Mouse (Mus musculus): ENCODE results near the gene Tnfrsf25. TPM values are rescaled to one million over a fixed set of nuclear protein-coding genes. Genes with fewer than 3 reads are reported as not detected.

Tnfrsf25 gene
- total RNA-seq, 2 experiments from 2014 or later = 13.5 to 18.0 TPM

DNA sequence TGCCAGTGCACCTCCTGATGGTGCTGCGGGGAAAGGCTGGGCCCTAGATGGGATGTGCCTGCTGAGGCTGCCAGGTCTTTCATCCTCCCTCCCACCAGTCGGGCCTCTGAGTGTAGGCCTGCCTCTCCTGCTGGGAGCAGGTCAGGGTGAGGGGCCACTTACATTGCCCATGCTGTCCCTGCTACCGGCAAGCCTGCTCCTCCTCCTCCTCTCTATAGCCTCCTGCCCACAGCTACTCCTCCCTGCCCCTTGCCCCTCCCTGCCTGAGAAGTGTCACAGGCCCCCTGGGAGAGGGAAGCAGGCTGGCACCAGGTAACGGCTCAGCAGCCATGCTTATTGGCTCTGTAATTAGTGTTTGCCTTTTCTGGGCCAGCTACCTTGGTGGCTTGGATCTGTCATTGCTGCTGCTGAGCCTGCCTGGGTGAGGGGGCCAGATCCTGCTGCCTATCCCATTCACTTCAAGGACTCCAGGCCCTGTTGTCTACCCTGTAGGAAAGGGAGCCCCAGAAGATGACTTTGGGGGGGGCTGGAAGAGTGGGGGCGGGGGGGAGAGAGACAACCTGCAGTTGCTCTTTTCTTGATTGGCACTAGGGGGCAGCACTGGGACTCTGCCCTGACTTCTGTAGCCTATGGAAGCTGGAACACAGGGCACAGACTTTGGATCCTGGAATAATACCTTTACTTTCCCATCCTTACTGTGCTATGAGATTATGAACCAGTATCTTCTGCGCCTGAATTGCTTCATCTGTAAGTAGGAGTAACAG, 20.6 kb downstream of the Tnfrsf25 start:
- intact Hi-C loops (cut with DNase I) = no loop called here
- DNase-seq (ENCODE audit: low spot score in 2 of 2) = no peak

DNA sequence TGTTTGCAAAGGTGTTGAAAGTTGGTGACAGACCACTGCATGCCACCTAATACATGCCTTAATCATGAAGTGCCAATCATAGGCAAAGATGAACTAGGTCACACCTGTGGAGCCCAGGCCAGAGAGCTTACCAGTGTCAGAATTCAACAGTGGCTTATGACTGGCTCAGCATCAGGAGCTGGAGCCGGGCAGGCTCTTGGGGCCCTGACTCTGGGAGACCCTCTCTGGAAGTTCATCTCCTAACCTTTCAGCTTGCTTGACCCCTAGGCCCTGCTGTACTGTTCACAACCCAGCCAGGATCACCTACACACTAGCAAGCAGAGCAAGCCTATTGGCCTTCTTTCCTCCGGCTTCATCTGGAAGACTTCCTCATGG, 21.1 kb downstream of the Tnfrsf25 start:
- intact Hi-C loops (cut with DNase I) = no loop called here
- no peak for DNase-seq (ENCODE audit: low spot score in 2 of 2)

DNA sequence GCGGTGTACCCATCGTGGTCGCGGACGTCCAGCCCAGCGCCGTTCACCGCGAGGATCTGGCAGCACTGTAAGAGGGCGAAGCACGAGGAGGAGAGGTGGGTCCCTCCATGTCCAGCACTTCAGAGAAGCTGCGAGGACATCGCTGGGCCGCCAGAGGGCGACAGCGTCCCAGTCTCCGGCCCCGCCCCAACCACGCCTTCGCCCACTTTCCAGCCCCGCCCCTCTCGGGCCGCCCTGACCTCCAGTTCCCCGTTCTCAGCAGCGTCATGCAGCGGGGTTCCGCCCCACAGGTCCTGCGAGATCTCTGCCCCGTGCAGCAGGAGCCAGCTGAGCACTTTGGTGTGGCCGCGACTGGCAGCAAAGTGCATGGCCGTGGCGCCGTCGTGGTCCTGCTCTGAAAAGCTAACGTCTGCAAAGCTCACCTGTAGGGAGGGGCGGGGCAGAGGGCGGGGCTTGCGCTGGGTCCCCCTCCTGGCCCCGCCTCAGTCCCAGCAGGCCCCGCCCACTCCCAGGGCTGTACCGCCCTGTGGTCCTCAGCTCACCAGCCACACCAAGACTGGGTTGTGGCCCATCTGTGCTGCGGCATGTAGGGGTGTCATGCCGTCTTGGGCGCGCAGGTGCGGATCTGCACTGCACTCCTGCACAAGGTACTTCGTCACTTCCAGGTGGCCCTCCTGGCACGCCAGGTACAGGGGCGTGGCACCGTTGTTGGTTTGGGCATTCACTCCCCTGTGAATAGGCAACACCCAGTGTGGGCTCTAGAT, 22.9 kb downstream of the Tnfrsf25 start:
- DNase-seq (ENCODE audit: low spot score in 2 of 2) = peak; percentile 73 to 74
- intact Hi-C loops (cut with DNase I) = no loop called here

DNA sequence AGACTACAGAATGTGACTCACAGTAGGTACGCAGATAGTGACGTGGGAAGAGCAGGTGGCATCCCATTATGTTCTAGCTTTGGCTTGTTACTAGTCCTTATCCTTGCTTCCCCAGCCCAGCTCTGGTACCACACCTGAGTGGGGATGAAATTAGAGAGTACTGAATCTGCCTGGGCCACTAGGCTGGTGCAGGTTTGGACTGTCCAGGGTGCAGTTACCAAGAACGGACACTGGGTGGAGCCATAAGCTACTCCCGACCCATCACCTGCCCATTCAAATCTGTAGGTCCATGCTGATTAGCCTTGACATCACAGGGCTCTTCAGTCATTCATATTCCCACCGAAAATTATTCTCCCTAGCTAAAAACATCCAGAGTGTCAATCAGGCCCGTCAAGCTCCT, 24.7 kb downstream of the Tnfrsf25 start:
- peak in 1 of 2 experiments; percentile 55 for DNase-seq (ENCODE audit: low spot score in 2 of 2)
- intact Hi-C loops (cut with DNase I) = no loop called here

DNA sequence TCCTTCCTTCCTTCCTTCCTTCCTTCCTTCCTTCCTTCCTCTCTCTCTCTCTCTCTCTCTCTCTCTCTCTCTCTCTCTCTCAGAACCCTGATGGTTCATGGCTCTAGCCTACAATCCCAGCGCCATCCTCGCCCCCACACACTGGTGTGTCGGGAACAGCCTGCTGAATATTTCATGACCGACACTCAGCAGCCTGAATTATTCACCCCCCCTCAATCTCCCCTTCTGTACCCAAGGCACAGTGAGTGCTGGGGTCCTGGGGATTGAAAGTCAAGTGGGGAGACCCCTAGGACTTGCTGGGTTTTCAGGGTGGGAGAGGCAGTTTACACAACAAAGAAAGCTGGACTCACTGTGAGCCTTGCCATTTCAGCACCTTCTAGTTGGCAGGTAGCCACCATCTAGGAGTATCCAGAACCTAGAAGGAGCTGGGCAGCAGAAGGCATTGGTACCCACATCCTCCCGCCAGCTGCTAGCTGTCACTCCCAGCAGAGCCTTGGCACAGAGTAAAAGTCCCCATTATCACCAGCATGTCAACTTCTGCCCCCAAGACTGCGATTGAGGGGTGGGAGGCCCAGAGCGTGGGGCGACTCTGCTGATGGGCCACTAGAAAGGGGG, 25.9 kb downstream of the Tnfrsf25 start:
- DNase-seq (ENCODE audit: low spot score in 2 of 2) = peak in 1 of 2 experiments; percentile 76
- intact Hi-C loops (cut with DNase I) = no loop called here

DNA sequence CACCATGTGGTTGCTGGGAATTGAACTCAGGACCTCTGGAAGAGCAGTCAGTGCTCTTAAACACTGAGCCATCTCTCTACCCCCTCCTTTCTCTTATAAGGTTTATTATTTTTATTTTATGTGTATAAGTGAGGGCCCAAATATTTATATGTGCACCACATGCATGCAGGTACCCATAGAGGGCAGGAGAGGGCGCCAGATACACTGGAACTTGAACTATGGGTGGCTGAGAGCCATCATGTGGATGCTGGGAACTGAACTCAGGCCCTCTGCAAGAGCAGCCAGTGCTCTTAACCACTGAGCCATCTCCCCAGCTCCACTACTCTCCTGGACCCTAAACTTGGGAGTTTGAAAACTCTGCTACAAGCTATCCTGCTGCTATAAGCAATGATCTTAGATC, 27.9 kb downstream of the Tnfrsf25 start:
- intact Hi-C loops (cut with DNase I) = no loop called here
- no peak for DNase-seq (ENCODE audit: low spot score in 2 of 2)

DNA sequence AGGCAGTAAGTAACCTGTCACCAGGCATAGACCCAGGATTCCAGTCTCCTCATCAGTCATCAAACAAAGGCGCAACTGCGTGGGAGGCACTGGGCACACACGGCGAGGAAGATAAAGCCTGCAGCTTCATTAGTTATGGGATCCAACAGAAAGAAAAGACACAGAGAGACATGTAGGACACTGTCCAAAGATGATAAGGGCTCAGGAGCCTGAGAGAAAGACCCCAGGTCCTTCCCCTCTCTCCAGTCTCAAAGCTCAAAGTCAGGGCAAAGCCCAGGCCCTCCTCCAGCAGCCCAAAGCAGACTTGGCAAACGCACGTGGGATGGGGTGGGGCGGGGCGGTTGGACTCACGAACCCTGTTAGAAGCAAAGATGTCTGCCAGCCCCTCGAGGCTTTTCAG, 29.7 kb downstream of the Tnfrsf25 start:
- DNase-seq (ENCODE audit: low spot score in 2 of 2) = no peak
- intact Hi-C loops (cut with DNase I) = no loop called here

DNA sequence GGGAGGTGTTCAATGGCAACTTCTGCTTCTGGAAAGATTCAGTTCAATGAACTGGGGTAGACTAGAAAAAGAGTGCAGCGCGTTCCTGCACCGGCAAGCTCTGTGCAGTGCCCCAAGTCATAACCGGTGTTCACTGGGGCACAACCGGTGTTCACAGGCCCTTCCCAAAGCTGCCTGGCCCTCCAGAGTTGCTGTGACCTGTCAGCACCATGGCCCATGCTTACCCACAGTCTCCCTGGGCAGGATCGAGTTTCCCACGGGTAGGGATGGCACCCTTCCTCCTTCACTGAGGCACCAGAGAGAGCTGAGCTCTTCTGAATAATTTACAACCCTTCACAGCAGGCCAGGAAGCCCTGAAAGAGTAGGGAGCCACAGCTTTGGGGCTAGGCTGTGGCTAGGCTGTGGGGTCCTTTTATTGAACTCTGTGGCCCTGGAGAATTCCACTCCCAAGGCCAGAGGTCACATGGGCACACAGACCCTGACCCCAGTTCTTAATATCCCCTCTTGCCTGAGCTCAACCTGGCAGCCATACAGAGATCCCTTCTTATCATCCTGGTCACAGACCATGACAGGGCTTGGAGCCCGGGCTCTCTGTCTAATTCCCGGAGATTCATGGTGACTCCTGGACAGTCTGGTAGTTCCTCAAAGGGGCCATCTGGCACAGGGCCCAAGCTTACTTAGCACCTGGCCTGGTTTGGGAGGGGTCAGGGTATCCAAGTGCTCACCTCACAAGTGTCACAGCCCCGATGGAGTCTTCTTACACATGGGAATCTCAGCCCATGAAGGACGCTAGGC, 30.5 kb downstream of the Tnfrsf25 start:
- intact Hi-C loops (cut with DNase I) = no loop called here

DNA sequence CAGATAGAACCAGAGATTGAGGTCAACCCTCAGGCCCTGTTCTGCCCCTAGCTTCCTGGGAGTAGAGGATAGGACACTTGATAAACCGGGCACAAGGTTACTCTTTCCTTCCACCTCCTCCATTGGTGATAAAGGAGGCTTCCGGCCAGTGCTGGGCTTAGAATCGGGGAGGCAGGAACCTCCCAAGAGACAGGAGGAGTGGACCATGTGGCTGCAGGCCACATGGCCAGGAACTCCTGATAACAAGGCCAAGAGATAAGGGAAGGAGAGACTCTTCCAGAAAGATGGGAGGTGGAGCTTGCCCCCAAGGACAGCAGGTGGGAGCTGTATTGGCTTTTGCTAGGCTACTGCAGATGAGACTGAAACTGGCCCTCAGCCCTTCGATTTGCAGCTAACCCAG, 34.8 kb downstream of the Tnfrsf25 start:
- DNase-seq (ENCODE audit: low spot score in 2 of 2) = no peak
- intact Hi-C loops (cut with DNase I) = no loop called here

More for the DNA sequence above, 30.5 kb downstream of the Tnfrsf25 start:
- DNase-seq (ENCODE audit: low spot score in 2 of 2) = no peak

DNA sequence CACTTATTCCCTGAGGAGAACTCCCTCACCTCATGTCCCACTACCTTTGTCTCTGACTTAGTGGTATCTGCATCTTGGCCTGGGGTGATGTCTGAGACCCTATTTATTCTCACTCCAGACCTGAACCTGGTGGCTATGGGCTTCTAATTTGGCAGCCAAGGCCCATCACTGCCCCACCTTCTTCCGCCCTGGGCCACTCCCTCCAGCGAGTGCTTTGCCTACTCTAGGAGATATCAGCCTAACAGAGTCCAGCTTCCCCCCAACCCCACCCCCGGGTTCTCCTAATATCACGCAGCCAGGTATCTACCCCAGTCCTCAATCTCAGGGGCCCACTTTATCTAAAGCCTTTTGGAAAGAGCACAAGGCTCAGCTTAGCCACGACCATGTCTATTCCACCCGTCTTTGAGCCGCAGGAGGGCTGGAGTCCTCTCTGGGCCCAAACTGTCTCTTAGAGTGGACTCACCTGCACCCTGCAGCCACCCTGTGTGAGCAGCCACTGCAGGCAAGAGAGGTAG, 35.8 kb downstream of the Tnfrsf25 start:
- intact Hi-C loops (cut with DNase I) = no loop called here
- DNase-seq (ENCODE audit: low spot score in 2 of 2) = no peak

DNA sequence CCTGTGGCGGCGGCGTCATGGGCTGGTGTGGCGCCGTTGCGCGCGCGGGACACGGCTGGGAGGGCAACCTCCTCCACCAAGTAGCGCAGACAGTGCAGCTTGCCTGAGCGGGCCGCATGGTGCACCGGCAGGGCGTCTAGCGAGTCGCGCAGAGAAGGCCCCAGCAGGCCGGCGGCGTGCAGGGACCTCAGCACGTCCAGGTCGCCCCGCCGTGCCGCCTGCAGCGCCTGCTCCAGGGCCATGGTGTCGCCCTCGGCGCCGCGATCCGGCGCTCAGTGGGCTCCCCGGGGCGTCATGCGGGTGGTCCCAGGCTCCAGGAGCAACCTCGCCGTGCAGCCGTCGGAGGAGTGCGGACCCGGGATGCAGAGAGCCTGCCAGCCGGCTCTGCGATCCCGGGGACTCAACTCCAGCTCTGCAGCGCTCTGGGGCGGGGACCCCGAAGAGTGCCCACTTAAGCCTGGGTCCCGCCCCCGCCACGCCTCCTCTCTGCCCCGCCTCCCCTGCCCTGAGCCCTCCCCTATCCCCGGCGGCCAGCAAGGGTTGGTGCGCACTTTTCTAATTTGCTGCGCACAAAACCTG, 36.3 kb downstream of the Tnfrsf25 start, which contains the start of gene Espn:
Espn (minus strand) TSS at position 406 of the 579 bp plus-strand sequence.
- no peak for DNase-seq (ENCODE audit: low spot score in 2 of 2)
- intact Hi-C loops (cut with DNase I) = no loop called here

DNA sequence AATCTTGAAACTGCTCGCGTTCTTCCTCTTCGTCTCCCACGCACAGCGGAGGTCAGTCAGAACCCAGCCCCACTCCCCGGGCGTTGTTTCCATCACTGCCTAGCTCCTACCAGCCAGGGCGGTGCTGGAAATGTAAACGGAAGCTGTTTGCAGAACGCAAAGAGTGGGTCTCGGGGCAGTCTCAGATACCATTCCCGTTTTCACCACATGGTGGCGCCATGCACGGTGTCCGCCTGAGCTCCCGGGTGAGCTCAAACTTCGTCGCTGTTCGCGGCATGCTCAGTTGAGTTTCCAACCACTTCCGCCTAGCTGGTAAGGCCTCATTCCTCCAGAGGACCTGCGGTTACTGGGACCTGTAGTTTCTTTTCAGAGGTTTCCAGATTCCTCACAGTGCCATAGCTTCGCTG, 38.0 kb downstream of the Tnfrsf25 start:
- DNase-seq (ENCODE audit: low spot score in 2 of 2) = peak; percentile 69 to 73
- intact Hi-C loops (cut with DNase I) = no loop called here

DNA sequence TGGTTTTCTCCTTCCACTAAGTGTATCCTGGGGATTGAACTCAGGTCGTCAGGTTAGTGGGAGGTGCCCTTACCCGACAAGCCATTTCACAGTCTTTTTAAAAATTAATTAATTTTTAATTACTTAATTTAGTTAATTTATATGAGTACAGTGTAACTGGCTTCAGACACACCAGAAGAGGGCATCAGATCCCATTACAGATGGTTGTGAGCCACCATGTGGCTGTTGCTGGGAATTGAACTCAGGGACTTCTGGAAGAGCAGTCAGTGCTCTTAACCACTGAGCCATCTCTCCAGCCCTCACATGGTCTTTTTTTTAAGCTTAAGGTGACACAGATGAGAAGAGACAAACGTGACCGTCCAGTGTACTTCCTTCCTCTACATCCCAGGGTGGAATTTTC, 39.3 kb downstream of the Tnfrsf25 start:
- no peak for DNase-seq (ENCODE audit: low spot score in 2 of 2)
- intact Hi-C loops (cut with DNase I) = no loop called here

DNA sequence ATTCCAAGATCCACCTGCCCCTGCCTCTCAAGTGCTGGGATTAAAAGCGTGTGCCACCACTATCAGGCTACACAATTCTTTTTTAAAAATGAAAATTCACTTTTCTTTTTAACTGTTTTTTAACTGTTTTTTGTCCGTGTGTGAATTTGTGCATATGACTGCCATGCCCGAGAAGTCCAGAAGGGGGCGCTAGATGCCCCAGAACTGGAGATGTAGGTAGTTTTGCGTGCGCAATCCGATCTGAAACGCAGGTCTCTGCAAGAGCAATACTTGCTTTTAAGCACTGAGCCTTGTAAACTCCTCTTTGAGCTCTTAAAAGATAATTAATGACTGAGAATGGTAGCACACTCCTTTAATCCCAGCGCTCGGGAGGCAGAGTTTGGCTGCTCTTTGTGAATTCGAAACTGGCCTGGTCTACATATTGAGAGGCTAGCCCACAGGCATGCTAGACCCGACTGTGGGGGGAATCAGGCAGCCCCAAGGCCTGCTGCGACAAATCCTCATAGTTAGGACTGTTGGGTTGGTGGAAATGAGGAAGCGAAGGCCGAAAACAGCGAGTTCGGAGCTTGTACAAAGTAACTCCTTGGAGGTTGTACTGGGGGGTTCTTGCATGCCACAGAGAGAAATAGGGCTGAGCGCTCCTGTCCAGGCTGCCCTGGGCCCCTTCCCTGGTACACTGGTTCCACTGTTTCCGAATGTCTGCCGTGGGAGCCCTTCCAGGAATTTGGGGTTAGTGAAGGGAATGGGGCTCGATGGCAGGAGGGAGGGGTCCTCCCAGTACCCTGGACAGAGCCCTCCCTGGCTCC, 42.2 kb downstream of the Tnfrsf25 start:
- intact Hi-C loops (cut with DNase I) = no loop called here
- DNase-seq (ENCODE audit: low spot score in 2 of 2) = peak; percentile 41 to 43

DNA sequence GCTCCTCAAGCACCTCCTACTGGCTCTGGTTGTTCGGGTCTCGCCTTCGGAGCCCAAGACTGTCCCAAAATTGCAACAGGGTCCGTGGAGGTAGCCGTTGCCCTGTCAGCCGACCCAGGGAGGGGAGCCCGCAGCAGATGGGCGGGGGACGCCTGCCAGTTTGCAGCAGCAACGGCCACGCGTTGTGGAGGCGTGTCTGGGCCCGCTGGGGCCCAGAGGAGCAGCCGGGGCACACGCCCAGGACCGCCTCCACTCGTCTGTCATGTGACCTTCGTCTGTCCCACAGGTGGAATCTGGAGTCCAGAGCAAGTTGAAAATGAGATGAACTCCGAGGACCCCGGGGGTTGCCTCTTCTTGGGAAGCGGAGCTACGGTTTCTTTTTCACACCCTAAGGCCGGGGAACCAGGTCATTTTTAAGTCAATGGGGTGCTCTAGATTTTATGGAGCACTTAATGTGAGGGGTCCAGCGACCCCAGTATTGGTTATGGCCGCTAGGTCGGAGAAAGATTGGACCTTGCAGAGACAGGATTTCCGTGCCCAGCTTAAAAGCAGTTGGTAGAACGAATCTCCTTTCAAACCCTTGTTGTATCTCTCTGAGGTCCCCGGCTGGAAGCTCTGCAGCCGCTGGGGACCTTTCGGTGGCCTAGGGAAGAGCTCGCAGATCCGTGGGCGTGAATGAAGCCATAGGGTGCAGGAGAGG, 43.0 kb downstream of the Tnfrsf25 start, which contains the start of gene Hes2:
Hes2 (plus strand) TSS at position 283 of the 700 bp plus-strand sequence.
- no peak for DNase-seq (ENCODE audit: low spot score in 2 of 2)
- intact Hi-C loops (cut with DNase I) = no loop called here

DNA sequence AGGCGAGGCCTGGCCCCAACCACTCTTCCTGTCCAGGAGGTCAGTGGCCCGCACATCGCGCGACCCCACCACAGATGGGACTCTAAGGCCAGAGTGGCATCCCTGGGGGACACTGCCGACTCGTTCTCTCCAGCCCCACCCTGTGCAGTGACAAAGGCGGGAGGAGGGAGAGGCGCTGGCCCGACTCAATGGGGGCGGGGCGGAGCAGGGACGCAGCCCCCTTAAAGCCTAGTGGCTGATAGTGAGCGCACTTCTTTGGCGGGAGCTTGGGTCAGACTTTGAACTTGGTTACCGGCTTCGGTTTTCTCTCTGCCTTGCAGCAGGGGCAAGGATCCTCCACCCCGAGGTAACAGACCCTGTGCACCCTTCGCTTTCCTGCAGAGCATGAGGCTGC, 43.5 kb downstream of the Tnfrsf25 start:
- intact Hi-C loops (cut with DNase I) = no loop called here
- DNase-seq (ENCODE audit: low spot score in 2 of 2) = no peak

DNA sequence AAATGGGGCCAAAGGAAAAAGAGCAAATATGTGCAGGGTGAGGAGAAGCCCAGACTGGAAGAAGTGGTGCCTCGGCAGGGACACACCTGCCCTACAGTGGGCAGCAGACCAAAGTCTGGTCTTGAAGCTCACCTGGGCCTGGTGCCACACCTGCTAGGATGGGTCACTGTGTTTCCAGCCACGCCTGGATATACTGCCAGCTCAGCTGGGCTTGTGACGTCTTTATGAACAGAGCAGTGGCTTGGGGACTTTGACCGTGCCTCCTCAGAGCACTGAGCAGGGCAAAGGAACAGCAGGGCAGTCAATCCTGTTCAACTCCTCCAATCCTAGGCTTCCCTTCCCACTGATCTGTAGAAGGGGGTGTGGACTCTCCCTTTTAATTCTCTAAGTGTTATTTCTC, 45.0 kb downstream of the Tnfrsf25 start:
- intact Hi-C loops (cut with DNase I) = no loop called here
- no peak for DNase-seq (ENCODE audit: low spot score in 2 of 2)

DNA sequence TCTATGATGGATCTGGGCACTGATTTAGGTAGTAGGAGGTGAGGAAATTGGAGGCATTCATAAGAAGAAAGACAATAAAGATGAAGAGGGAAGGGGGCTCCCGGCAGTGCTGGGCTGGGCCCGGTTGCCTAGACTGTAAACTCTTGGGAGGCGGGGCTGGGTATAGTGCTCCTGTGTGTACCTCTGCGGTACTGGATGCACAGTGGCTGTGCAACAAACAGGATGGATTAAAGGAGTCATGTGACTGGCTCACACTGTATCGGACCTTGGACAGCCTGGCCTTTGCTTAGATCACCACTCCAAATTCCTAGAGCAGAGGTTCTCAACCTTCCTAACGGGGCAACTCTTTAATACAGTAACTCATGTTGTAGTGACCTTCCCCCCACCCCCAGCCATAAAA, 45.9 kb downstream of the Tnfrsf25 start:
- intact Hi-C loops (cut with DNase I) = no loop called here
- DNase-seq (ENCODE audit: low spot score in 2 of 2) = no peak

Data from left cerebral cortex, postnatal 25 days (tissue).